Mouse (Mus musculus): ENCODE measurements around the gene Nhsl1. TPM values are rescaled to one million over a fixed set of nuclear protein-coding genes. Genes with fewer than 3 reads are reported as not detected.
"Not testable (repeated sequence)": the region's sequence is repeated elsewhere in the genome, so short reads cannot be mapped to it uniquely, and the experiment has no call there.

Gene Nhsl1
- total RNA-seq, 2 experiments from 2014 or later = 6.6 to 7.5 TPM

DNA sequence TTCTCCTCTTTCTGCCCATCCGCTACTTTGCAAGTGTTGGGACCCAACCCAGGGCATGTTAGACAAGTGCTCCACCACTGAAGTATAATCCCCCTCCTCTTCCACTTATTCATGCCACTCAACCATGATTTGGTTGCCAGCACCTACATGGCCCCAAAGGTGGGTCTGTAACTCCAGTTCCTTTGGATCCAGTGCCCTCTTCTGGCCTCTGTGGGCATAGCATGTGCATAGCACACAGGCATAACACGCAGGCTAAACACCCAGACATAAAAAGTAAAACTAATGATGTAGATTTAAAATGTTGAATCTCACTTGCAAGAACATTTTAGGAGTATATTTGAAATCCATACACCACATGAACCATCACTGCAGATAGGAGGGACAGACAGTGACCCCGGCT, 110.7 kb downstream of the Nhsl1 start:
- intact Hi-C loops (cut with DNase I; ENCODE audit: low total_unique reads) = no loop called here
- no peak for DNase-seq

DNA sequence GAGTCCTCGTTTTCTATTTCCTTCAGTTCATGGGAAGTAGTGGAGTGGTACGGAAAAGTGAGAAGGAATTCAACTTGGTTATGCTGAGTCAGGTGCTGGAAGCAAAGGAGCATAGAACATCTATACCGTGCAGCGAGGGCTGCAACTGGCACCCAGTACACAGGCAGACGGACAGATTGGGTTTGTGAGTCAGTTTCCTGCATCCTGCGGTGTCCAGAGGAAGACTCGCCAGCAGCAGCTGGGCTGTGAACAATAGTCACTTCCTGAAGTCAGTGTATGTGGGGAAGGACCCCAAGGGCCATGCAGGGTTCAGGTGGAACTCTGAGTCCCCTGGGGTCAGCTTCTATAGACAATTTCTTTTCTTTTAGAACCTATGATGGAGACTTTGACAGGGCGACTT, 111.4 kb downstream of the Nhsl1 start:
- intact Hi-C loops (cut with DNase I; ENCODE audit: low total_unique reads) = no loop called here
- no peak for DNase-seq

DNA sequence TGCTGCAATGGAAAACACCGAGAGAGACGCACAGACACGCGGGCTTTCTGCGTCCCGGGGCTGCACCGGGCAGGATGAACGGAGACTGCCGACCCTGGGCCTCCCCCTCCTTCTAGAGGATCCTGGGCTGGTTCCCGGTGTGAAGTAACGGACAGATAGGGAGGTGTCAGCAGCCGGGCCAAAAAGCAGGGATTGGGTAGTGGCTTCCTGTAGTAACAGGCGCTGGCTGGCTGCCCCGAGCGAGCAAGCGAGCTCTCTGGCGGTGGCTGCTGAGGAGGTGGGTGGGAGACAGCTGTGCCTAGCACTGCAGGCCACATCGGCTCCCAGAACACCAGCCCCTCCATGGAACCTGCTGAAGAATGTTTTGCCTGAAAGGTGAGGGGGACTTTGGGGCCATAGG, 112.2 kb downstream of the Nhsl1 start:
- intact Hi-C loops (cut with DNase I; ENCODE audit: low total_unique reads) = no loop called here
- peak; percentile 90 for DNase-seq

DNA sequence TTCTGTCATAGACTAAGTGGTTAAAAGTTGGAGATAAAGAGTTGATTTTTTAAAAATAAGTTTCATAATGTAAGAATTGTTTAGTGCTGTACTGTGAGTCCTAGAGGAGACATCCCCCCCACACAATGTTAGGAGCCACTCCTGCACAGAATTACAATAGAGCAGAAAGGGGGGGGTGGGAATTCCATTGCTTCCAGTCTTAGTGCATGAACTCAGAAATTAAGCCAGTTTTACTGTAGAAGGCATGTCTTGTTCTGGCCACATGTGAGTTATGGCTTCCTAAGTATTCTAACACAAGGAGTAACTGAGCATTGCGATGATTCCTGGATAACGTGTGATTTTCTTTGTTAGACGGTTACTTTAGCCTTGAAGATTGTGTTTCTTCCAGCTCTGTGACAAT, 112.8 kb downstream of the Nhsl1 start:
- intact Hi-C loops (cut with DNase I; ENCODE audit: low total_unique reads) = no loop called here

DNA sequence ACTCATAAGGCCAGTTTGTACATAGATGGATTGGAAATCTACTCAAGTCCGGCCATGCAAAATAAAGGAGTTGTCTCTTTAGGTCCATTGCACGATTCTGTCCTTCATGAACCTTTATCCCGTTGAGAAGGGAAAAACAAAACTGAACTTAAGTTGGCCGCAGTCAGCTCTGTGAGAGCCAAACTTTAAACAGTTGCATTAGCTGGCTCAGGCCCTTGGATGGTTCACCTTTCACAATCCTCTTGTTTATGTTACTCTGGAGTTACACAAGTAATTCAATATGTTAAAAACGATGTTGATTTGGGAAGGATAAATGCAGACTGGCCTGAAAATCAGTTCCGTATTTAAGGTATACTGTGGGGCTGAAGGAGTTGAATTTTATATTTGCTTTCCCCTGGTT, 116.7 kb downstream of the Nhsl1 start:
- DNase-seq = no peak
- intact Hi-C loops (cut with DNase I; ENCODE audit: low total_unique reads) = no loop called here

More for the DNA sequence above, 112.8 kb downstream of the Nhsl1 start:
- DNase-seq = no peak

DNA sequence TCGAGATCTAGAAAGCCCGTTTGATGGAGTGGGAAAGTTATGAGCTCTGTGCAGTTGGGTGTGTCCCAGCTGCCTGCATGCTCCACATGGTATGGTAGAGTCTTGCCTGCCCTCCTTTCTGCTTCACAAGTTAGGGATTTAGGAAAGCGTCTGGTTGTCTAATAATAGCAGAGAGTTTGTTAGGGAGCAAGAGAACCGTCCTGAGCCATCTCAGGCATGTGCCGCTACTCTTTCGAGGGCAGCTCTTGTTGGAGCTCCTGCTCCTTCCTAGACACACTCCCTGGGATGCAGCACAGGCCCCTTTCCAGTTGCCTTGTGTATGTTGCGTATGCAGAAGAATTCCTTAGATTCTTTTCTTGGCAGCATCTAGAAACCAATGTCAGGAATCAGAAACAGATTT, 117.2 kb downstream of the Nhsl1 start:
- intact Hi-C loops (cut with DNase I; ENCODE audit: low total_unique reads) = no loop called here
- no peak for DNase-seq

DNA sequence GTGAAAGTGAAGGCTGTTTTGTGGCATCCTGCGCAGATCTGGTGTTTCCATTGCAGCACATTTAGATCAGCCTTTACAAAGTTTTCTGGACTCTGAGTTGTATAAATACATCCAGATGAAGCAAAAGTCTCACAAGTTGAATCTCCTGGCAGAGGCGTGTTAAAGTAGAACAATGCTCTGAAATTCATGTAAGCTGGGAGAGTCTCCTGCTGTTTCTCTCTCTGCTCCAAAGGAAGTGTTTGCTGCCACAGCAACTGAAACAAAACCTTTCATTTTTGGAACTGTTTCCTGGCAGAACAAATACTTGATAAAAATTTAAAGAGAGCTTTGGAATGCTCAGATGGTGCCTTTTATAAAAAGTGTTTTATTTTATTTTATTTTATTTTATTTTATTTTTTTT, 118.8 kb downstream of the Nhsl1 start:
- DNase-seq = no peak
- intact Hi-C loops (cut with DNase I; ENCODE audit: low total_unique reads) = no loop called here

DNA sequence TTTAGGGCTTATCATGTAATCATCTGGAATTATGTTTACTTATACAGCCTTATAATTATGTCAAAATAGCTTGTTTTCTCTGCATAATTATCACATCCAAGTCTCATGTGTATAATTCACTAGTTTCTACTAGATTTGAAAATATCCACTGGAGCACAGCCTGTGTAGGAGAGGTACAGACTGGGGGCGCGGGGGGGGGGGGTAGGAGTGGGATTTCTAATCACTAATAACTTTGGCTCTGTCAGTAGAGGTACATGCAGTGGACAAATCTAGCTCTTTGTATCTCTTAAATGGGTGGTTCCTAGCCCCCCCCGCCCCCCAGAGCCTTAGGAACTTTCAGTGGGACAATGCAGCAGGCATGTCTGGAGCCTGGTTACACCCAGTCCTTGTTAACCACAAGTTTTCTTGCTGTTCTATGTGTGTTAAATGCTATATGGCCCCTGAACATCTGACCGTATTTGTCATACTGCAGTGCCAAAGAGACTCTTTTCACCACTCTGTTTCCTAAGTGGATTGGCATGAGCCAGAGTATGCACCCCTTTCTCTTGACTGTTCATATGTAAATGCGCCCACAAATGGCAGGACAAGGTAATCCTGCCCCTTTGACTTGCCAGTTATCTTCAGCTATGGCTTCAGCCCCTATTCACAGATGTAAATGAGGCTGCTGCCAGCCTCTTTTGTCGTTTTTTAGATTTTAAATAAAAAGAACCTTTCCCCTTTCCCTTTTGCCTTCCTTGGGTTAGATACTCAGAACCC, 127.0 kb downstream of the Nhsl1 start:
- intact Hi-C loops (cut with DNase I; ENCODE audit: low total_unique reads) = no loop called here
- DNase-seq = no peak

DNA sequence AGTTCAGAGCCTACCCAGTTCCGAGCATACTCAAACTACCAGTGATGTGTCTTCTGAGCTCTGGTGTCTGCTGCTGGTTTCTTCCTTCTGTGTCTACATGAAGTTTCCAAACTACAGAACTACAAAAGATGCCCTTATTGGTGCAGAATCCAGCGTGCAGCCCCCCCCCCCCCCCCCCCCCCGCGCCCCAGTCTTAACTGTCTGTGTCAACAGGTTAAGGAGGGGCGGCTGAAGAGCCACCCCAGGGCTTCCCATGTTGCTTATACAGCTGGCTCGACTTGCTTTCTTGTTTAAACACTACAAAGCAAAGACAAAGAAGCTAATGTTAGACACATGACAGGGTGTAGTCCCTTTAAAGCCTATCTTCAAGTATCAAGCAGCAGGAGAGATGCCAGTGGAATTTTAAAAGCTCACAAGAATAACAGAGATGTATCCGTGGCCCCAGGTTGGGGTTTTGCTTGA, 127.6 kb downstream of the Nhsl1 start:
- intact Hi-C loops (cut with DNase I; ENCODE audit: low total_unique reads) = no loop called here
- DNase-seq = no peak

DNA sequence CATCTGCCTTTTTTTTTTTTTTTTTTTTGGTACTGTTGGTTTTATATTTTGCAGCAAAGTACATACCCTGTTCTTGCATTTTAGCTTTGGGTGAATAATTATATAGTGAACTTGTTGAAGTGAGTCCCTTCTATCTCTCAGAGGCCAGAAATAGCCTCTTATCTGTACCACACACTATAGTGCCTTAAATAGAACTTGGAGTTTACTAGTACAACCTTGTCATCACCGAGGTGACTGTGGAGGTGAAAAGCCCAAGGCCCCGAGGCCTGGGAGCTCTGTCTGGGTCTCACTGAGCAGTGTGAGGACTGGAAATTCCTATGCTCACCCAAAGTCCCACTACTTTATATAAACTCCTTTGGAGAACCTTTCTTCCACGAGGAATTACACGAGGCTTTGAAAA, 128.5 kb downstream of the Nhsl1 start:
- intact Hi-C loops (cut with DNase I; ENCODE audit: low total_unique reads) = no loop called here
- DNase-seq = no peak

DNA sequence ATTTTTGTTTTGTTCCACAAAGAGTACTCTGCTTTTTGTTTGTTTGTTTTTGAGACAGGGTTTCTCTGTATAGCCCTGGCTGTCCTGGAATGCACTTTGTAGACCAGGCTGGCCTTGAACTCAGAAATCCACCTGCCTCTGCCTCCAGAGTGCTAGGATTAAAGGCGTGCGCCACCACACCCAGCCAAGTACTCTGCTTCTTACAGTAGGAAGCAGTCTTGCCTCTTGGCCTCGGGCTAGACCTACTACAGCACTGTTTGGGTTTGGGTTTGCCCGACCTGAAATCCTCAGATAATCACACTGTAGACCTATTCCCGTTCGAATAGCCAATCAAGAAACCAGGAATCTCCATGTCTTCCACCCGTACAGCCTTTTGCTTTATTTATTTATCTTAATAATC, 130.1 kb downstream of the Nhsl1 start:
- DNase-seq; intact Hi-C loops (cut with DNase I; ENCODE audit: low total_unique reads): not testable (repeated sequence)

DNA sequence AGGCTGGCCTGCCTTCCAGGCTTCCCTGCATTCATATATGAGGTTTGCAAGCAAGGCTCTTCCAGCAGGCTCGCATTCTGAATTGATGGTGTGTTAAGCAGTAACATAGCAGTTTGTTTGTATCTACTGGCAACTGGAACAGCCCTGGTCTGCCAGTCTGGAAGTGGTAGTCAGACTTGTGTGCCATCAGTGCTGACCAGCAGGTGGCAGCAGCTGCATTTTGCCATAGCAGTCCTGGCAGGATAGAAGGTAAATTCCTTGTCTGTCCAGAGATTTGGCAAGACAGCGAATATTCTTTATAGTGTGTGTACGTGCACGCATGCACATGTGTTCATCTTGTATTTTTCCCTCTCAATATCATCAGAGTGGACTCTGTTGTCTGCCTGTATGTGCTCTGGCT, 134.6 kb downstream of the Nhsl1 start:
- intact Hi-C loops (cut with DNase I; ENCODE audit: low total_unique reads) = loop anchor here (2.0 kb wide), 1 partner anchor 75 kb away; no protein-coding TSS in a partner anchor
- DNase-seq = peak; percentile 76

DNA sequence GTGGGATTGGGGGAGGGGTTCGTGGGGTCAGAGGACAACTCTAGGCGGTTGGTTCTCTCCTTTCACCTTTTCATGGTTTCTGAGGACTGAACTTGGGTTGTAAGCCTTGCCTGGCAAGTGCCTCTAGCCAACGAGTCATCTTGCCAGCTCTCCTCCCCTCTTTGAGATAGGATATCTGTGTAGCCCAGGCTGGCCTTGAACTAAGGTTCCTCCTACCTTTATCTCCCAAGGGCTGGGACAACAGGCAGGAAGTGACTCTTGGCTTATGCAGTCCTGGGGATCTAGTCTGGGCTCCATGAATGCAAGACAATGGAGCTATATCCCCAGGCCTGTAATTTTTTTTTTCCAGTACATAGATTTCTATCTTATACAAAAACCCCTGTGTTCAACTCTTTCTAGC, 135.4 kb downstream of the Nhsl1 start:
- intact Hi-C loops (cut with DNase I; ENCODE audit: low total_unique reads) = no loop called here
- no peak for DNase-seq

DNA sequence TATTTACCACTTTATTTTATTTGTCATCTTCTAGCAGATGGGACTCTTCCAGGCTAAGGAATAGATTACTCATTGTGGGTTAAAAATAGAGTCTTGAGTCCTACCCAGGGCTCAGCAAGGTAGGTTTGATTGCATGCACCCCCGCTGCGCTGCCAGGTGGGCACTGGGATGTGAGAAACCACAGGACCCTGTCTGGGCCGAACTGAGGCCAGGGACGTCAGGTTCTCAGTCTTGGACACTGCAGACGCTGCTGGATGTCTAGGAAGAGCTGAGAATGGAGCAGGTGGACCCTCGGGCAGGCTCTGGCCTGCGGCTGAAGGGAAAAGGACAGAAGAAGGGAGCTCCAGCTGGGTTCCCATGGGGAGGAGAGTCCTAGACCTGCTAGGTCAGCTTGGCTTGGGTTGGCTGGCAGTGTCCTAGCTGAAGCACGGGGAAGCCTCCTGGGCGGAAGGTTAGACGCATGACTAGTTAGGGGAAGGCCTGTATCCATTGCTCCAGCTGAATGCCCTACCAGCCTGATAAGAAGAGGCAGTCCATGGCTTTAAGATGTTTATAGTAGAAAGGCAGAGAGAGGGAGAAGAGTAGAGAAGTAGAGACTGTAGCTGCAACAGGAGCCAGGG, 136.6 kb downstream of the Nhsl1 start:
- intact Hi-C loops (cut with DNase I; ENCODE audit: low total_unique reads) = no loop called here
- no peak for DNase-seq

DNA sequence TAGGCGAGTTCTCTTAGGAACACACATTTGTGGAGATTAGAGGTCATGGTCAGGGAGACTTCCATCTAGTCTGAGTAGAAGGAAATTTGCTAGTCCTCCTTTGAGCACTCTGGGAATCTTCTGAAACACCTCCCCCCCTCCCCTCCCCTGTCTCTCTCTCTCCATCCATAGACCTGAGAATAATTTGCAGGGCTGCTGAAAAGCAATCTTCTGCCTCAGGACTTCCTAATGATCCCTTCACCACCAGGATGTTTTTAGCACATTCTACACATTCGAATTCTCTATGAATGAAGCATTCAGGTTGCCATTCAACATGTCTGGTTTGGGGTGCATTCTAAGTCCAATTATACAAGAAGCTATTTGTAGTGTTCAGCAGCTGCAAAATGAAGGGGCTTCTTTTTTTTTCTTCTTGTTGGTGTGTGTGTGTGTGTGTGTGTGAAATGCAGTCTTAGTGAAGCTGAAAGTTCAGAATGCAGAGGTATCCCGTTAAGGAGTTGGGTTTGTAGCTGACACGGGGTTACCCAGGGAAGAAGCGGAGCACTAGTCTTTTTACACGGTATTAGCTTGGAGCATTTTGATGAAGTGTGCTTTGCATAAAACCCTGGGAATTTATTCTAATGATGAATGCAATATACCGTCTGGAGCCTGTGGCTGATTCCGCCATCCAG, 139.2 kb downstream of the Nhsl1 start:
- DNase-seq = no peak
- intact Hi-C loops (cut with DNase I; ENCODE audit: low total_unique reads) = no loop called here

DNA sequence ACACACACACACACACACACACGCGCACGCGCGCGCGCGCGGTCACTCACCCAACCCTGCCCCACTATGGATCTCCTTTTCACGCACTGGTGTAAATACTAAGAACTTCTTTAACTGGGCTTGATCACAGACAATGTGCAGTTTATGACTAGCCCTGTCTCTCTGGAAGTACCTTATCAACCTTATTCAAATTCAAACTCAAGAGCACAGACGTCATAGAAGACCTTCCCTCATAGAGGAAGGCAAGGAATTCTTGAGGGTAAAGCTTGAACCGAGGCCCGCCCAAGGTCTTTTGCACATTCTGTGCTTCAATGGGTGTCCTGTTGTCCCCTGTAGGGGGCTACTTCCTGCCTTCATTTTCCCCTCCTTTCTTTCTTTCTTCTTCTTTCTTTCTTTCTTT, 142.6 kb downstream of the Nhsl1 start:
- intact Hi-C loops (cut with DNase I; ENCODE audit: low total_unique reads) = no loop called here
- no peak for DNase-seq

DNA sequence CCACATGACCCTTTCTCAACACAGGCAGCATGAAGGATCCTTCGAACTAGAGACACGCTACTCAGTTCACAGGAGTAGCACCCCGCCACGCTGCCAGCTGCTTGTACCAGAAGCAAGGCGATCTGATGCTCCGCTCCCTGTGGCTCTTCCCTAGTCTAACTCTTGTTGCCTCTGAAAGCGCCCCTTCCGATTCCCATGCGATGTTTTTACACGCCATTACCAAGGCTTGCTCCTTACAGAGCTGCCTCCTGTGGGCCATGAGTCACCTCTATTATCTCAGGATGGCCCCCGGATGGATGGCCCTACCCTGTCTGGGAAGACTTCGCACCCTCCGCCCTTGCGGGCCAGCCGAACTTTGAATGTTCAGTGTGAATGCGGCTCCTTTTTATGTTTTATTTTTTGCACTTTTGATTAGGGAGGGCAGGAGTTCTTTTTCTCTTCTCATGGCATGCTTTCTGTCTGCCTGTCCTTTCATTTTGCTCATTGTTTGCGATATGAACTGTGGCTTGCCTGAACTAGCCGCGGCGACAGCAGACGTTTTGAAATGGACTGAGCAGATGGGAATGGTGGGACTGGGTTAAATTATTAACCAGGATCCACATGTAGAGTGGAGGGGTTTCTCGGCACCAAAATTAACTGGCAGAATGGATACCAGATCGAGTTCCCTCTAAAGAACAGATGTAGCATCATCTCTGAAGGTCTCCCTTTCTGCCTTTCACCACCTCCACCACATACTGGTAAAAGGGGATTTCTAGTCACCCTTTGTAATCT, 144.5 kb downstream of the Nhsl1 start:
- intact Hi-C loops (cut with DNase I; ENCODE audit: low total_unique reads) = no loop called here
- no peak for DNase-seq

DNA sequence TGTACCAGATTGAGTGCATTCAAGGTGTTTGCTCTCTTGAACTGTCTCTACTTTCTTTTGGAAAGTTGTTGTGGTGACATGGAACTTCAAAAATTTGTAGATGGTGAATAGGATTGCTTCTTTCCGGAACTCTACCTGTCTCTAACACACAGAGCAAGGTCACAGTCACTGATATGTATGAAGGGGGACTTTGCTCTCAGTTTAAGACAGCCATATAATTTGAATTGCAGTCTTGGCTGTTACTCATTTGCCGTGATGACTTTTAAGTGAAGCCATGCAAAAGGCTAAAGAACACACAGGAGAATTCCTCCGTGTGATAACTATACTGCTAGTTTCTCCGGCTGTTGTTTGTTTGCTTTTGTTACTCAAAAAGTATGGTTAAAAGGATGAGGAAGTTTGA, 149.6 kb downstream of the Nhsl1 start:
- intact Hi-C loops (cut with DNase I; ENCODE audit: low total_unique reads) = no loop called here

DNA sequence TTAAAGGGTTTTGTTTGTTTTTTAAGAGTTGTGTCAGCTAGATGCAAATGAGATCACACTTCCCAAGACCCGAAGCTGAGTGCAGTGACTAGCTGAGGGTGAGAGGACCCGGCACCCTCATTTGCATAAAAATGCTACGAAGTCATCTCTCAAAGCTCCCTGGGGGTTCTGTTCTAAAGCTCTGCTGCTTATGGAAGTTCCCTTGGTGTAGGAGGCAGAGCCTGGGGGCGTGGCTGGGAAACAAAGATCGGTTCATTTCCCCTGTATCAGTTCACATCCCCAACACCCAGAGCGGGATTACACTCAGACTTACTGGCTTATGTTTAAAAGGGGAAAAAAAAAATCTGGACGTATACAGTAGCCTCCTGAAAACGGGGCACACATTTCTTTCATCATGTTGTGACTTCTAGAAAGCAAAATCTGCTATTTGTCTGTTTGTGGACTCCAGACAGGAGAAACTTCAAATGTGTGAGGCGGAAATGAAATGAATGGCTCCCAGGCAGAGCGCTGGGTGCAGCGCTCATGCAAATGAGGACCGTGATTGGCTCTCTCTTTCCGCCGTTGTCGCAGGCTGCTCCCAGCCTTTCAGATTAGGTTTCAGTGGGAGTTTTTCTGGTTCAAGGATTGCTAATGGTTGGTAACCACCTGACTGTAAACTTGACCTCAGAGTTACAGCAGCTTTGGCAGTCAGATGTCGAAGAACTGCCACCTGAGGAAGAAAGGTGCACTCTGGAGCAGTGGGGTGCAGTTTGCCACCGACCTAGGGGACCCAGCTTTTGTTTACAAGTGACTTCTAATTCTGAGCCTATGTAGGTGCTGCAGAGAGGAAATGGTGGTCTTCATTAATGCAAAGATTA, 150.7 kb downstream of the Nhsl1 start:
- intact Hi-C loops (cut with DNase I; ENCODE audit: low total_unique reads) = no loop called here
- DNase-seq = no peak

More for the DNA sequence above, 149.6 kb downstream of the Nhsl1 start:
- DNase-seq = no peak
